Mouse (Mus musculus) ovary, postnatal 10 days (tissue): ENCODE data around the gene Dpy30.

Source experiments
- DNase-seq: peaks from one replicate; pipeline ENCODE4 v3.0.0; 2022; ENCODE audit warnings: low spot score

Gene Dpy30

GRCm38 (mm10) chr17:74264333-74265155, 59.2 kb downstream of the Dpy30 start:
- DNase-seq = no peak

GRCm38 (mm10) chr17:74262415-74262814, 61.3 kb downstream of the Dpy30 start:
- DNase-seq = no peak
